Mouse (Mus musculus): ENCODE data around the gene Ippk. TPM values are rescaled to one million over a fixed set of nuclear protein-coding genes. Genes with fewer than 3 reads are reported as not detected.

The Ippk gene
- polyA plus RNA-seq, 1 experiment = 4.5 TPM

- no peak for TF ChIP-seq SRF (IDR thresholded peaks at IDR 0.05; ENCODE audit: control insufficient read depth, insufficient read length, low read depth)
- no peak for TF ChIP-seq E2F4 (IDR thresholded peaks at IDR 0.05; ENCODE audit: insufficient read depth)
- TF ChIP-seq MAX (IDR thresholded peaks at IDR 0.05; ENCODE audit: low read depth) = no peak
- no peak for TF ChIP-seq TCF3 (IDR thresholded peaks at IDR 0.05; ENCODE audit: insufficient read length, low read depth)
- no peak for TF ChIP-seq REST (IDR thresholded peaks at IDR 0.05; ENCODE audit: insufficient read depth, insufficient read length)
- no peak for TF ChIP-seq MYOD1 (IDR thresholded peaks at IDR 0.05; ENCODE audit: control insufficient read depth in 1 of 3, insufficient read length in 2 of 3, low read depth in 2 of 3)
- no peak for TF ChIP-seq CEBPB (IDR thresholded peaks at IDR 0.05; ENCODE audit: insufficient read depth, poor library complexity, severe bottlenecking)
- TF ChIP-seq POLR2AphosphoS2 (IDR thresholded peaks at IDR 0.05; ENCODE audit: insufficient read length, low read depth) = no peak
- TF ChIP-seq MYOG (IDR thresholded peaks at IDR 0.05; ENCODE audit: control insufficient read depth in 1 of 3, insufficient read depth in 1 of 3, insufficient read length in 2 of 3, low read depth in 2 of 3) = no peak
- TF ChIP-seq TCF12 (IDR thresholded peaks at IDR 0.05; ENCODE audit: insufficient read depth, poor library complexity, severe bottlenecking) = no peak
- TF ChIP-seq POLR2A (IDR thresholded peaks at IDR 0.05; ENCODE audit: insufficient read length, low read depth) = no peak
- Histone ChIP-seq H3ac (ENCODE audit: control insufficient read depth, insufficient read length) (no peak overlapping the region), H3K4me3 (no peak overlapping the region), H3K36me3 (ENCODE audit: control insufficient read depth, insufficient read depth) (peaks cover 33% of the 10 kb centered on the region), H3K4me2 (ENCODE audit: low read depth) (no peak overlapping the region), H3K27me3 (ENCODE audit: control insufficient read depth, insufficient read depth, insufficient read length) (no peaks in the 10 kb centered on the region), H3K79me2 (ENCODE audit: control insufficient read depth, insufficient read depth) (no peaks in the 10 kb centered on the region)
Observed at GRCm38 (mm10) chr13:49466393-49467075, 45.5 kb downstream of the Ippk start.

GRCm38 (mm10) chr13:49467585-49467984 lies 46.5 kb downstream of the Ippk start:
- H3K4me3 ChIP-seq = no peak overlapping the region
- H3ac ChIP-seq (ENCODE audit: control insufficient read depth, insufficient read length) = no peak overlapping the region
- no peak overlapping the region for H3K4me2 ChIP-seq (ENCODE audit: low read depth)
- H3K79me2 ChIP-seq (ENCODE audit: control insufficient read depth, insufficient read depth) = no peaks in the 10 kb centered on the region
- peaks cover 23% of the 10 kb centered on the region for H3K36me3 ChIP-seq (ENCODE audit: control insufficient read depth, insufficient read depth)
- H3K27me3 ChIP-seq (ENCODE audit: control insufficient read depth, insufficient read depth, insufficient read length) = no peaks in the 10 kb centered on the region
- TF ChIP-seq E2F4 (IDR thresholded peaks at IDR 0.05; ENCODE audit: insufficient read depth) (no peak), MAX (IDR thresholded peaks at IDR 0.05; ENCODE audit: low read depth) (no peak), SRF (IDR thresholded peaks at IDR 0.05; ENCODE audit: control insufficient read depth, insufficient read length, low read depth) (no peak), POLR2AphosphoS2 (IDR thresholded peaks at IDR 0.05; ENCODE audit: insufficient read length, low read depth) (no peak), TCF12 (IDR thresholded peaks at IDR 0.05; ENCODE audit: insufficient read depth, poor library complexity, severe bottlenecking) (no peak), USF1 (IDR thresholded peaks at IDR 0.05; ENCODE audit: low read depth) (no peak), MYOG (IDR thresholded peaks at IDR 0.05; ENCODE audit: control insufficient read depth in 1 of 3, insufficient read depth in 1 of 3, insufficient read length in 2 of 3, low read depth in 2 of 3) (peak in 1 of 3 experiments; percentile 40)

- TF ChIP-seq MYOG (IDR thresholded peaks at IDR 0.05; ENCODE audit: control insufficient read depth in 1 of 3, insufficient read depth in 1 of 3, insufficient read length in 2 of 3, low read depth in 2 of 3) (no peak), MAX (IDR thresholded peaks at IDR 0.05; ENCODE audit: low read depth) (no peak), TCF12 (IDR thresholded peaks at IDR 0.05; ENCODE audit: insufficient read depth, poor library complexity, severe bottlenecking) (no peak), TCF3 (IDR thresholded peaks at IDR 0.05; ENCODE audit: insufficient read length, low read depth) (no peak), USF1 (IDR thresholded peaks at IDR 0.05; ENCODE audit: low read depth) (no peak), POLR2AphosphoS2 (IDR thresholded peaks at IDR 0.05; ENCODE audit: insufficient read length, low read depth) (no peak), POLR2A (IDR thresholded peaks at IDR 0.05; ENCODE audit: insufficient read length, low read depth) (no peak), SRF (IDR thresholded peaks at IDR 0.05; ENCODE audit: control insufficient read depth, insufficient read length, low read depth) (no peak), MYOD1 (IDR thresholded peaks at IDR 0.05; ENCODE audit: control insufficient read depth in 1 of 3, insufficient read length in 2 of 3, low read depth in 2 of 3) (no peak), REST (IDR thresholded peaks at IDR 0.05; ENCODE audit: insufficient read depth, insufficient read length) (no peak), CEBPB (IDR thresholded peaks at IDR 0.05; ENCODE audit: insufficient read depth, poor library complexity, severe bottlenecking) (no peak)
- Histone ChIP-seq H3K27me3 (ENCODE audit: control insufficient read depth, insufficient read depth, insufficient read length) (no peaks in the 10 kb centered on the region), H3ac (ENCODE audit: control insufficient read depth, insufficient read length) (no peak overlapping the region), H3K4me3 (no peak overlapping the region), H3K4me2 (ENCODE audit: low read depth) (no peak overlapping the region), H3K36me3 (ENCODE audit: control insufficient read depth, insufficient read depth) (peaks cover 12% of the 10 kb centered on the region), H3K79me2 (ENCODE audit: control insufficient read depth, insufficient read depth) (no peaks in the 10 kb centered on the region)
Observed at GRCm38 (mm10) chr13:49469002-49469401, 48.0 kb downstream of the Ippk start.

GRCm38 (mm10) chr13:49470319-49470718 lies 49.3 kb downstream of the Ippk start:
- TF ChIP-seq REST (IDR thresholded peaks at IDR 0.05; ENCODE audit: insufficient read depth, insufficient read length) (no peak), MYOG (IDR thresholded peaks at IDR 0.05; ENCODE audit: control insufficient read depth in 1 of 3, insufficient read depth in 1 of 3, insufficient read length in 2 of 3, low read depth in 2 of 3) (no peak), USF1 (IDR thresholded peaks at IDR 0.05; ENCODE audit: low read depth) (no peak), SRF (IDR thresholded peaks at IDR 0.05; ENCODE audit: control insufficient read depth, insufficient read length, low read depth) (no peak), E2F4 (IDR thresholded peaks at IDR 0.05; ENCODE audit: insufficient read depth) (no peak), MAX (IDR thresholded peaks at IDR 0.05; ENCODE audit: low read depth) (no peak), POLR2A (IDR thresholded peaks at IDR 0.05; ENCODE audit: insufficient read length, low read depth) (no peak), MYOD1 (IDR thresholded peaks at IDR 0.05; ENCODE audit: control insufficient read depth in 1 of 3, insufficient read length in 2 of 3, low read depth in 2 of 3) (no peak)

More at GRCm38 (mm10) chr13:49470319-49470718, 49.3 kb downstream of the Ippk start:
- Histone ChIP-seq H3K36me3 (ENCODE audit: control insufficient read depth, insufficient read depth) (no peaks in the 10 kb centered on the region), H3K27me3 (ENCODE audit: control insufficient read depth, insufficient read depth, insufficient read length) (no peaks in the 10 kb centered on the region), H3K79me2 (ENCODE audit: control insufficient read depth, insufficient read depth) (no peaks in the 10 kb centered on the region), H3K4me2 (ENCODE audit: low read depth) (no peak overlapping the region), H3ac (ENCODE audit: control insufficient read depth, insufficient read length) (no peak overlapping the region), H3K4me3 (no peak overlapping the region)

All from myocyte (in vitro differentiated cells).